Mouse (Mus musculus): ENCODE measurements around the gene Ferd3l. TPM values are rescaled to one million over a fixed set of nuclear protein-coding genes. Genes with fewer than 3 reads are reported as not detected.

Gene Ferd3l
- polyA plus RNA-seq, 1 experiment from 2014 or later: not detected

DNA sequence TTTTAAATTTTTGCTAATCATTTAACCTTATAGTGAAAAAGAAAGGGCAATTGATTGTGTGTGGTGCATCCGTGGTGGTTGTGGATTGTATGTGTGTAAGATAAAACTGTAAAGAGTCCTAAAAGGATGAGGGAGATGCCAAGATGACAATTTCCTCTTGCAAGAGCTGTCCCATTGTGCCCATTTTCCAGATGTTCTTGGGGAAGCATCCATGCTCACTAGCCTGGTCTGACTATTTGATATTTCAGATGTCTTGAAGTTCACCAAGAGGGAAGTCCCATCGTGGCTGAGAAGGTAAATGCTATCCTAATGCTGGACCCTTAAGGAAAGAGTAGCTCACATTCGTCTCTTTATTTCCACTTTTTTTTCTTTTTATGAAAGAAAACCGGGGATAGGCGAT, 32.8 kb downstream of the Ferd3l start:
- Histone ChIP-seq H3K4me3 (ENCODE audit: control insufficient read depth in 1 of 2, insufficient read depth in 1 of 2, low read depth in 1 of 2, low read length in 2 of 2) (peak overlapping the region in 1 of 2 experiments; percentile 8; a peak in 2 of 4 replicates), H3K9ac (ENCODE audit: low read length) (no peak overlapping the region), H3K4me1 (ENCODE audit: control insufficient read depth in 2 of 2, insufficient read depth in 2 of 2, low read length in 2 of 2) (peaks cover 0 to 4% of the 10 kb centered on the region in 2 experiments; a peak in 2 of 4 replicates), H3K9me3 (ENCODE audit: control insufficient read depth, low read length) (no peaks in the 10 kb centered on the region), H3K27me3 (ENCODE audit: control insufficient read depth, insufficient read depth, low read length) (peaks cover 84% of the 10 kb centered on the region), H3K4me2 (ENCODE audit: low read length) (peak overlapping the region; percentile 19), H3K36me3 (ENCODE audit: control insufficient read depth, insufficient read depth, low read length) (no peaks in the 10 kb centered on the region), H3K27ac (replicated peaks in 1 of 2; ENCODE audit: control insufficient read depth in 1 of 2, insufficient read depth in 1 of 2, low read depth in 2 of 2, low read length in 2 of 2) (no peak overlapping the region)
- 57% methylated on average over 5 of the region's 5 CpGs for WGBS
- ATAC-seq (ENCODE audit: insufficient number of reproducible peaks, insufficient read depth, low FRiP score, low read depth): no peak

DNA sequence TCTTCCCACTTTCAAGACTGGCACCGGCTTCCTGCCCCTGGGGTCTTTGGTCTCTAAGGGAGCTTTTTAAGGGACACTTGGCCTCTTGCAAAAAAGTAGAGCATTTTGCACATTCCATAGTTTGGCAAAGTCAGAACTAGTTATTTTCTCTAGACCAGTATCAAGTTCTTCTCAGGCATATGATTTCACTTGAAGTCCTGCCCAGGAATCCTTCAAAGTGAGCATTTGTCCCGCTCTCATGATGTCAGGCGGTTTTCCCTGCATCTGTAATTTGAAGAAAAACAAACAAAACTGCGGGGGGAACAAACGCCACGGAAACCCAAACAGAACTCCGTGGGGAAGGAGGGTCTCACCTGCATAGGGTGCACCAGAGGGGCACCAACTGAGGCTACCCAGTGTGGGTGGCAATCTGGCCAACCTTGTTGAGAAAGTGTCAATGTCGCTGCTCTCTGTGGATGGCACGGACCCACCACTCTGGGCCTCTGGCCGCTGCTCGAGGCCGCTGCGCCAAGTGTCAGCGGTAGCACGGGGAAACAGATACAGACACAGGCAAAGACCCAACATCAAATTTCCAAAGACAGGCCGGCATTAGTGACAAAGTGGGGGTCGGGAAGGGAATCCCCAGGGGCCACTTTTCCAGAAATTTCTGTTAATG, 34.0 kb downstream of the Ferd3l start:
- ATAC-seq (ENCODE audit: insufficient number of reproducible peaks, insufficient read depth, low FRiP score, low read depth): no peak
- Histone ChIP-seq H3K27me3 (ENCODE audit: control insufficient read depth, insufficient read depth, low read length) (peaks cover 82% of the 10 kb centered on the region), H3K36me3 (ENCODE audit: control insufficient read depth, insufficient read depth, low read length) (no peaks in the 10 kb centered on the region), H3K27ac (replicated peaks in 1 of 2; ENCODE audit: control insufficient read depth in 1 of 2, insufficient read depth in 1 of 2, low read depth in 2 of 2, low read length in 2 of 2) (no peak overlapping the region), H3K9me3 (ENCODE audit: control insufficient read depth, low read length) (no peaks in the 10 kb centered on the region), H3K9ac (ENCODE audit: low read length) (no peak overlapping the region), H3K4me1 (ENCODE audit: control insufficient read depth in 2 of 2, insufficient read depth in 2 of 2, low read length in 2 of 2) (peaks cover 0 to 11% of the 10 kb centered on the region in 2 experiments; a peak in 3 of 4 replicates), H3K4me3 (ENCODE audit: control insufficient read depth in 1 of 2, insufficient read depth in 1 of 2, low read depth in 1 of 2, low read length in 2 of 2) (no peak overlapping the region), H3K4me2 (ENCODE audit: low read length) (peak overlapping the region; percentile 22; the same call in 1 of the 2 replicates)
- 23% methylated on average over 17 of the region's 17 CpGs for WGBS

DNA sequence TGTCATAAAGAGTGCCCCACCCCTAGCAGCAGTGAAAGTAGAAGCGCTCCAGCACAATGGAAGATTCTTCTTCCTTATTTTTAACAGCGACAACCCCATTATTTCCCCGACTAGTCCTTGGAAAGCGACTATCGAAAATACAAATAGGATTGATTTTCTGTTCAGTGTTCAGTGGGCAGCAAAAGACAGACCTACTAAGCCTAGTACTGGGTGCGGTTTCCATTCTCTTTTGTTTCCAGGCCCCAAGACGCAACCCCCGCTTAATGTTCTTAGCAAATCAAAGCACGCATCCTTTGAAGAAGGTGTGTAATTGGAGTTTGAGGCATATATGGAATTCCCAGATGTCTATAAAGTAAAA, 34.5 kb downstream of the Ferd3l start:
- peaks cover 82% of the 10 kb centered on the region for H3K27me3 ChIP-seq (ENCODE audit: control insufficient read depth, insufficient read depth, low read length)
- WGBS: 39% methylated on average over 9 of the region's 9 CpGs
- H3K4me1 ChIP-seq (ENCODE audit: control insufficient read depth in 2 of 2, insufficient read depth in 2 of 2, low read length in 2 of 2): peaks cover 0 to 14% of the 10 kb centered on the region in 2 experiments; a peak in 3 of 4 replicates
- ATAC-seq (ENCODE audit: insufficient number of reproducible peaks, insufficient read depth, low FRiP score, low read depth): no peak
- no peak overlapping the region for H3K27ac ChIP-seq (replicated peaks in 1 of 2; ENCODE audit: control insufficient read depth in 1 of 2, insufficient read depth in 1 of 2, low read depth in 2 of 2, low read length in 2 of 2)
- no peak overlapping the region for H3K4me3 ChIP-seq (ENCODE audit: control insufficient read depth in 1 of 2, insufficient read depth in 1 of 2, low read depth in 1 of 2, low read length in 2 of 2)
- H3K9ac ChIP-seq (ENCODE audit: low read length): no peak overlapping the region
- H3K4me2 ChIP-seq (ENCODE audit: low read length): peak overlapping the region; percentile 22
- H3K9me3 ChIP-seq (ENCODE audit: control insufficient read depth, low read length): no peaks in the 10 kb centered on the region
- H3K36me3 ChIP-seq (ENCODE audit: control insufficient read depth, insufficient read depth, low read length): no peaks in the 10 kb centered on the region

DNA sequence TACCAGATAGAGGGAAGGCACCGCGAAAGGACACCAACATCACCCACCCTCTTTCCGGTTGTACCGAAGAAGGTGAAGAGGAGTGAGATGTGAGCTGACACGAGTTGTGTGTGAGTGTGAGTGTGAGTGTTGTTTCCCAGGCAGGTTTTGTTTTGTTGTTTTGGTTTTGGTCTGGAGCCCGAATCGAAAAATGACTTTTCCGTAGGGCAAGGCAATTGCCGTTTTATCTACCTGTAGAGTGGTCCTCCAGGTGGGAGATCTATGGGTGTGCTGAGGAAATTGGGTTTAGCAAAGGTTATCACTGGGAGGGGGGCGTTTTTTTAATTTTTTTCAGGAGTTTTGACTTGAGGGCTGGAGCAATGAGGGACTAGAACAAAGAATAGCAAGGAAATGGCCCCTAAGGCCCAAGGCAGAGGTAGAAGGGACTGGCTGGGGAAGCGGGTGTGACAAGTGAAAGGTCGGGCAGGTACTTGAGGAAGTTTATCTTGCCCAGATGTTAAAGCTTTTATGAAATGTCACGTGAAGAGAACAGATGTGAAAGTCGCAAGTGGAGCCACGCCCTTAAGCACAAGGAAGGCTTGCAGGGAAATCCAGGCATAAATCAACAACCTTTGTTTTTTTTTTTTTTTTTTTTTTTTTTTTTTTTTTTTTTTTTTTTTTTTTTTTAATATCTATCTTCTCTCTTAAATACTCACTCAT, 35.6 kb downstream of the Ferd3l start:
- H3K9ac ChIP-seq (ENCODE audit: low read length): no peak overlapping the region

DNA sequence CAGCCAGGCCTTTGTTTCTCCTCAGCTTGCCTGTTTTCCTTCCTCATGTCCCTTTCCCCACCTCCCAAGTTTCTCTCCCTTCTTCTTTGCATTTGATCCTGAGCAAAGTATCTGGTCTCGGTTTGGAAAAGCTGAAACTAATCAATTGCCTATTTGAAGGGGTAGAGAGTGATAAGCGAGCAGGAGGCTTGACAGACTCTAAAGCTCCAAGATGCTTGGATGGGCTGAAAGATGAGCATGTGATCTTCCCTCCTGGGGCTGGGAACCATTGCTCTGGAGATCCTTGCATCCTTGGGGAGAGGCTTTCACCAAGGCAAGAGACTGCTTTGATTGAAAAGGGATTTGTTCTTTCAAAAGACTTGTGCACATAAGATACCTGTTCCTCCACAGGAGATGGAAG, 36.2 kb downstream of the Ferd3l start:
- Histone ChIP-seq H3K27me3 (ENCODE audit: control insufficient read depth, insufficient read depth, low read length) (peaks cover 87% of the 10 kb centered on the region), H3K36me3 (ENCODE audit: control insufficient read depth, insufficient read depth, low read length) (no peaks in the 10 kb centered on the region), H3K27ac (replicated peaks in 1 of 2; ENCODE audit: control insufficient read depth in 1 of 2, insufficient read depth in 1 of 2, low read depth in 2 of 2, low read length in 2 of 2) (no peak overlapping the region), H3K4me1 (ENCODE audit: control insufficient read depth in 2 of 2, insufficient read depth in 2 of 2, low read length in 2 of 2) (peaks cover 3 to 22% of the 10 kb centered on the region in 2 experiments; a peak in 3 of 4 replicates), H3K4me2 (ENCODE audit: low read length) (no peak overlapping the region), H3K4me3 (ENCODE audit: control insufficient read depth in 1 of 2, insufficient read depth in 1 of 2, low read depth in 1 of 2, low read length in 2 of 2) (no peak overlapping the region), H3K9ac (ENCODE audit: low read length) (no peak overlapping the region), H3K9me3 (ENCODE audit: control insufficient read depth, low read length) (no peaks in the 10 kb centered on the region)
- ATAC-seq (ENCODE audit: insufficient number of reproducible peaks, insufficient read depth, low FRiP score, low read depth): no peak
- 44% methylated on average over 2 of the region's 2 CpGs for WGBS

More for the DNA sequence above, 35.6 kb downstream of the Ferd3l start:
- H3K27me3 ChIP-seq (ENCODE audit: control insufficient read depth, insufficient read depth, low read length): peaks cover 81% of the 10 kb centered on the region
- no peak overlapping the region for H3K27ac ChIP-seq (replicated peaks in 1 of 2; ENCODE audit: control insufficient read depth in 1 of 2, insufficient read depth in 1 of 2, low read depth in 2 of 2, low read length in 2 of 2)
- WGBS: 20% methylated on average over 15 of the region's 15 CpGs
- no peak for ATAC-seq (ENCODE audit: insufficient number of reproducible peaks, insufficient read depth, low FRiP score, low read depth)
- no peaks in the 10 kb centered on the region for H3K36me3 ChIP-seq (ENCODE audit: control insufficient read depth, insufficient read depth, low read length)
- no peak overlapping the region for H3K4me2 ChIP-seq (ENCODE audit: low read length)
- H3K4me3 ChIP-seq (ENCODE audit: control insufficient read depth in 1 of 2, insufficient read depth in 1 of 2, low read depth in 1 of 2, low read length in 2 of 2): no peak overlapping the region
- H3K9me3 ChIP-seq (ENCODE audit: control insufficient read depth, low read length): no peaks in the 10 kb centered on the region
- peaks cover 3 to 22% of the 10 kb centered on the region in 2 experiments; a peak in 3 of 4 replicates for H3K4me1 ChIP-seq (ENCODE audit: control insufficient read depth in 2 of 2, insufficient read depth in 2 of 2, low read length in 2 of 2)

DNA sequence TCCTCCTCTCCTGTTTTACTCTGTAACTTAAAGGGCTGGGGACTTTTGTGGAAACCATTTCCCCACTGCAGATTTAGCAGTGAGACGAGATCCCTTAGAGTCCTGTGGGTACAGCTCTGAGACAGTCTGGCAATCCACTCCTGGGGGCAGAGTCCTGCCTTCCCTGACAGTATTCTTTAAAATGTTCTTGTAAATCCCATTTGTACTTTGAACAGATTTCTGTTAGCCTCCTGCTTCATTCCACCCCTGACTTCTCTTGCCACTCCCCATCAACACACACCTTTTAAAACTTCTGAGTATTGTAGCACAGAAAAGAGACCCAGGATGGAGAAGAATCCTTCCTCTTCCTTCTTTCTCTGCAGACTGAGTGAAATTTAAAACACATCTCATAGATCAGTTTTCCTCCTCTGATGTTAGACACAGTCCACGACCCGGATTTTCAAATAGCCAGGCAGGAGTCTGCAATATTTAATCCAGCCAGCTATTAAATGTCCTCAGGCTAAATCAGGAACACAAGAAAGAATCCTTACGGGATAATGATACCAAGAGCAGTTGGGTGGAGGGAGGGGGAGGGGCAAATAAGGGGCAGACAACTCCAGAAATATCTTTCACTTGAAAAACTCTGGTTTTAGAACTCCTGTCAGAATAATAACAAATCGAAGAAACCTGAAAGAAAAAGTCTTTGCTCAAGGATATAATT, 37.6 kb downstream of the Ferd3l start:
- no peak overlapping the region for H3K4me3 ChIP-seq (ENCODE audit: control insufficient read depth in 1 of 2, insufficient read depth in 1 of 2, low read depth in 1 of 2, low read length in 2 of 2)
- H3K4me1 ChIP-seq (ENCODE audit: control insufficient read depth in 2 of 2, insufficient read depth in 2 of 2, low read length in 2 of 2): peaks cover 3 to 22% of the 10 kb centered on the region in 2 experiments; a peak in 3 of 4 replicates
- H3K4me2 ChIP-seq (ENCODE audit: low read length): peak overlapping the region; percentile 68; the same call in 1 of the 2 replicates
- no peak overlapping the region for H3K9ac ChIP-seq (ENCODE audit: low read length)
- 16% methylated on average over 5 of the region's 5 CpGs for WGBS
- no peak for ATAC-seq (ENCODE audit: insufficient number of reproducible peaks, insufficient read depth, low FRiP score, low read depth)
- no peaks in the 10 kb centered on the region for H3K36me3 ChIP-seq (ENCODE audit: control insufficient read depth, insufficient read depth, low read length)
- peaks cover 90% of the 10 kb centered on the region for H3K27me3 ChIP-seq (ENCODE audit: control insufficient read depth, insufficient read depth, low read length)
- H3K9me3 ChIP-seq (ENCODE audit: control insufficient read depth, low read length): no peaks in the 10 kb centered on the region
- H3K27ac ChIP-seq (replicated peaks in 1 of 2; ENCODE audit: control insufficient read depth in 1 of 2, insufficient read depth in 1 of 2, low read depth in 2 of 2, low read length in 2 of 2): no peak overlapping the region

DNA sequence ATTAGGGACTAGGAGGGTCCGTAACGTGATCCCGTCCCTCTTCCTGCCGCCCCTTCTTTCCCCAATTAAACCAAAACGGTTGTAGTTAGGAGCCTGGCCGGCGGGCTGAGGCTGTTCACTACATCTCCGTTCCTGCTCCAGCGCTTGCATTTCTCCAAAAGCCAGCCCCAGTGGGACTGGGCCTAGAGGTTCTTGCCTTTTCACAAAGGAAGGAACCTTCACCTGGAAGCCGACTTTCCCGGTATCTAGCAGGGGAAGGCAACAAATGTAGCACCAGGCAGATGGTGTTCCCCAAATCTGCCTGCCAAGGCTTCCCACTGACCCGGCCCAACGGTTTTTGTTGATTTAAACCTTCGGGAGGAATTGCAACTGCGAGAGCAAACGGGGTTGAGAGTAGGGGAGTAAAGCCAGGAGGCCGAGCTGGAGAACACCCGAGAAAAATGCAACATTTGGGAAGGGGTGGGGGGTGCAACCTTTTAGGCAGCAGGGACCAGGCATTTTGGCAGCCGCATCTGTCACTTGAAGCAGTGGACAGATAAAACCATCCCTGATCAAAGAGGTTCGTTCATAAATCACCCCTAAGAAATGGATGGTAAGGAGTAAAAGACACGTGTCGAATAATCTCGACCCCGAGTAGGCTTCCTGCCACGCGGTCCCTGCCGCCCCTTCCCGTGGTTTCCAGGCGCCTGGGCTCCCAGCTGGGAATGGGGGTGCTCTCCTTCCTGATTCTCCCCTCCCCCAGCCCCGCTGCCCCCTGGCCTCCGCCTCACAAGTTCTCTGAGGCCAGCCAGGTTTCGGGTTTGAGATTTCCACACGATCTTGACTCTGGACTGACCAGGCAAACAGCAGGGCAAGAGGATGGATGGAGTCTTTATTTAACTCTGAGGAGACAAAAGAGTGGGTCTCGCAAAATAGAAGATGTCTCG, 38.5 kb downstream of the Ferd3l start:
- H3K27ac ChIP-seq (replicated peaks in 1 of 2; ENCODE audit: control insufficient read depth in 1 of 2, insufficient read depth in 1 of 2, low read depth in 2 of 2, low read length in 2 of 2): no peak overlapping the region
- peaks cover 90% of the 10 kb centered on the region for H3K27me3 ChIP-seq (ENCODE audit: control insufficient read depth, insufficient read depth, low read length)
- no peaks in the 10 kb centered on the region for H3K36me3 ChIP-seq (ENCODE audit: control insufficient read depth, insufficient read depth, low read length)
- peak overlapping the region; percentile 68 for H3K4me2 ChIP-seq (ENCODE audit: low read length)
- WGBS: under 1% methylated on average over 35 of the region's 35 CpGs
- no peak for ATAC-seq (ENCODE audit: insufficient number of reproducible peaks, insufficient read depth, low FRiP score, low read depth)
- H3K4me1 ChIP-seq (ENCODE audit: control insufficient read depth in 2 of 2, insufficient read depth in 2 of 2, low read length in 2 of 2): peaks cover 3 to 22% of the 10 kb centered on the region in 2 experiments; a peak in 3 of 4 replicates
- peak overlapping the region; percentile 29 to 38; a peak in 3 of 4 replicates for H3K4me3 ChIP-seq (ENCODE audit: control insufficient read depth in 1 of 2, insufficient read depth in 1 of 2, low read depth in 1 of 2, low read length in 2 of 2)
- H3K9ac ChIP-seq (ENCODE audit: low read length): no peak overlapping the region; the same call in 1 of the 2 replicates
- H3K9me3 ChIP-seq (ENCODE audit: control insufficient read depth, low read length): no peaks in the 10 kb centered on the region
